Mouse (Mus musculus) spleen, adult 2 months (tissue): ENCODE results near the gene Tmcc1.

ENCODE experiments used
- CTCF ChIP-seq: fragments of 200-500 bp; IDR thresholded peaks from 2 replicates; pipeline ENCODE4 v1.5.1; 2011; ENCODE audit warnings: mild to moderate bottlenecking, inconsistent platforms; ENCODE audit not compliant: insufficient read depth, insufficient read length, insufficient replicate concordance; ENCODE audit errors: extremely low read depth
- POLR2A ChIP-seq: fragments of 200-500 bp; IDR thresholded peaks from 2 replicates; pipeline ENCODE4 v1.6.1; 2011; ENCODE audit warnings: low read depth, low read length, inconsistent platforms

DNA sequence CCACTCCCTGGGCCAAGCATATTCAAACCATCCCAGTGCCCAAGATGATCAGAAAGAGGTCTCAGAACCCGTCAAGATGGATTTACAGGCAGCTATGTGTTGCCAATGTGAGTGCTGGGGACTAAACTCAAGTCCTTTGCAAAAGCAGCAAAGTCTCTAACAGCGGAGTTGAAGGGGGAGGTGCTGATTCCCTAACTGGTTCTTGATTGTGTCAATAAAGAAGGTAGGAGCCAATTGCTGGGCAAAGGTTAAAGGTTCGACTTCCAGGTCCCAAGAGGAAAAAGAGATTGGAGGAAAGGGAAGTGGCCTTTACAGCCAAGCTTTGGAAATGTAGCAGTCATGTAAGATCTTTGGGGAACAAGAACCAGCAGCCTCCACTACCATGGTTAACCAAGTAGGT lies 12.6 kb downstream of the Tmcc1 start:
- no peak for TF ChIP-seq POLR2A
- TF ChIP-seq CTCF = no peak
